Mouse (Mus musculus): ENCODE data around the gene Gng7. TPM values are rescaled to one million over a fixed set of nuclear protein-coding genes. Genes with fewer than 3 reads are reported as not detected.
A peak's percentile ranks its signal among the peaks of the same experiment; 100 is the strongest.
"Not testable (repeated sequence)": the region's sequence is repeated elsewhere in the genome, so short reads cannot be mapped to it uniquely, and the experiment has no call there.

The Gng7 gene
- polyA plus RNA-seq (2012; rRNA removed): 0.63 and 0.80 TPM in 2 replicates

DNA sequence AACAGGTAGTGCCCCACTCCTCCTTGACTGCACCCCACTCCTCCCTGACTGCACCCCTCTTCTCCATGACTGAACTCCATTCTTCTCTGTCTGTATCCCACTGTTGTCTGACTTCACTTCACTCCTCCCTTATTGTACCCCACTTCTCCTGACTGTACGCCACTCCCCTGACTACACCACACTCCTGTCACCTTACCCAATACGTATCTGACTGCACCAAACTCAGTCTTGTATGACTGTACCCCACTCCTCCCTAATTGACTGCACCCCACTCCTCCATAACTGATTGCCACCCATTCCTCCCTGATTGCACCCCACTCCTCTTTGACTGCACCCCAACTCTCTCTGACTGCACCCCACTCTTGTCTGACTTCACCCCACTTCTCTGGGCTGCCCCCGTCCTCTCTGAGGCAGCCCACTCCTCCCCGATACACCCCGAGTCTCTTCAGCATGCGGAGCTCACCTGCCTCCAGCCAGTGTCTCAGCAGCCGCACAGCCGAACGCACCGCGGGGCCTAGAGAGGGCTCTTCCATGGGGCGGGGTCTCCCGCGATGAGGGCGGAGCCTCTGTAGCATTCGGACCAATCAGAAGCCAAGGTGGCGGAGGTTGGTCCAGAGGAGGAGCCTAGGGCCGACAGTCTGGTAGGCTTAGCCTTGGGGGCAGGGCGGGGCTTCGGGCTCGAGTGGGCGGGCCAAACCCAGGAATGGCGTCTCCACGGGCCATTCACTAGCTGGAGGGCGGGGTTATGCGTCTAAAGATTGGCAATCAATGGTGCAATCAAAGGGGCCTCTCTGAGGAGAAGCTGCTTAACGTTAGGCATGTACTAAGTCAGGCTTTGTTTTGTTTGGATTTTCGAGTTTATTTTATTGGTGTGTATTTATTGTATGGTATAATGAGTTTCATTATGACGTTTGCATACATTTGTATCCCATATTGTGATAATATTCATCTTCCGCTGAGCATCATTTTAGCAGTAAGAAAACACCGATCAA, at the start of gene Gng7:
TSS of gene Gng7 (minus strand) at position 553 of the 992 bp plus-strand sequence.
- no peaks in the 10 kb centered on the region for H3K27me3 ChIP-seq (ENCODE audit: control insufficient read depth, insufficient read depth, low read length)
- H3K27ac ChIP-seq (ENCODE audit: control insufficient read depth, insufficient read depth, low read length): no peak within 1 kb of the TSS
- H3K4me1 ChIP-seq (replicated peaks; ENCODE audit: control insufficient read depth, insufficient read depth, low read length): peaks cover 4% of the 10 kb centered on the region; the same call in 1 of the 2 replicates
- TF ChIP-seq CTCF (IDR thresholded peaks at IDR 0.05; ENCODE audit: borderline replicate concordance, control insufficient read depth, extremely low read depth, insufficient read depth, low read length, poor library complexity): no peak
- TF ChIP-seq POLR2A (IDR thresholded peaks at IDR 0.05; ENCODE audit: control insufficient read depth, extremely low read depth, insufficient read depth, low read length, poor library complexity): no peak
- peak; percentile 80 for DNase-seq
- H3K4me3 ChIP-seq (ENCODE audit: control insufficient read depth, insufficient read depth, low read length): no peak within 1 kb of the TSS
- WGBS: 12% methylated on average over 31 of the region's 31 CpGs
- H3K36me3 ChIP-seq (ENCODE audit: control insufficient read depth, insufficient read depth, low read length): no peaks in the 10 kb centered on the region

DNA sequence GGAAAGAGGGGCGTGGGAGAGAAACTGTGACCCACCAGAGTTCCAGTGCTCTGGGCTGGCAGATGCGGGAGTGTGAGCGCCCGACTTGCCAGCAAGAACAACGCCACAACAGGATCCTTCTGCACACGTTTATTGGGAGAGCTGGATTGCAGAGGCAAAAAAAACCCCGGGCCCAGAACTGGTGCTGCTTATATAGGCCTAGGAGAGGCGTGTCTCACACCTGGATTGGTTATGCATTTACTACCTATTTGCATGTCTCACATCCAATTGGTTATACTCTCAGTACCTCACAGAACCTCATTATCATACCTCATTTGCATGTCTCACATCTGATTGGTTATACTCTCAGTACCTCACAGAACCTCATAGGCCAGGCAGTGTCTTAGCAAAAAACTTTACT, 49.8 kb upstream of the Gng7 start:
- DNase-seq; H3K4me3 ChIP-seq (ENCODE audit: control insufficient read depth, insufficient read depth, low read length); H3K36me3 ChIP-seq (ENCODE audit: control insufficient read depth, insufficient read depth, low read length); H3K4me1 ChIP-seq (replicated peaks; ENCODE audit: control insufficient read depth, insufficient read depth, low read length); H3K27me3 ChIP-seq (ENCODE audit: control insufficient read depth, insufficient read depth, low read length); H3K27ac ChIP-seq (ENCODE audit: control insufficient read depth, insufficient read depth, low read length): not testable (repeated sequence)
- 93% methylated on average over 8 of the region's 8 CpGs for WGBS

DNA sequence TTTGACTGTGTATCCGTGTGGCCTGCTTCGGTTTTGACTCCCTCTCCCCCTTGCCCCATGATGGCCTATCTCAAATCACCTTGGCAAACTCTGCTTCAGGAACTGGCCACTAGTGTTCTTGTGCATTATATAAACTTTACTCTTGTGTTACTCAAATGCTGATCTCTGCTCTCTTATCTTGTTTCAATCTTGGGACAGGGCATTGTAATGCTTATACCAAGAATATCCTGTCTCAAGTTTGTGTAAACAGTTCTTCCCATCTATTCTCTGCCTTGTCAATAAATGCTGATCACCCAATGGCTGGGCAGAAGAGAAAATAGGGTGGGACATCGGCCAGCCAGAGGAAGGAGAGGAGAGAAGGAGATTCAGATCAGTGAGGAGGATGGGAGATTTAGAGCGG, 48.0 kb upstream of the Gng7 start:
- H3K27me3 ChIP-seq (ENCODE audit: control insufficient read depth, insufficient read depth, low read length): no peaks in the 10 kb centered on the region
- H3K4me3 ChIP-seq (ENCODE audit: control insufficient read depth, insufficient read depth, low read length): no peak overlapping the region
- 66% methylated on average over 4 of the region's 4 CpGs for WGBS
- H3K4me1 ChIP-seq (replicated peaks; ENCODE audit: control insufficient read depth, insufficient read depth, low read length): peaks cover 12% of the 10 kb centered on the region
- H3K27ac ChIP-seq (ENCODE audit: control insufficient read depth, insufficient read depth, low read length): no peak overlapping the region
- DNase-seq: no peak
- TF ChIP-seq CTCF (IDR thresholded peaks at IDR 0.05; ENCODE audit: borderline replicate concordance, control insufficient read depth, extremely low read depth, insufficient read depth, low read length, poor library complexity) (no peak), POLR2A (IDR thresholded peaks at IDR 0.05; ENCODE audit: control insufficient read depth, extremely low read depth, insufficient read depth, low read length, poor library complexity) (no peak)
- no peaks in the 10 kb centered on the region for H3K36me3 ChIP-seq (ENCODE audit: control insufficient read depth, insufficient read depth, low read length)

DNA sequence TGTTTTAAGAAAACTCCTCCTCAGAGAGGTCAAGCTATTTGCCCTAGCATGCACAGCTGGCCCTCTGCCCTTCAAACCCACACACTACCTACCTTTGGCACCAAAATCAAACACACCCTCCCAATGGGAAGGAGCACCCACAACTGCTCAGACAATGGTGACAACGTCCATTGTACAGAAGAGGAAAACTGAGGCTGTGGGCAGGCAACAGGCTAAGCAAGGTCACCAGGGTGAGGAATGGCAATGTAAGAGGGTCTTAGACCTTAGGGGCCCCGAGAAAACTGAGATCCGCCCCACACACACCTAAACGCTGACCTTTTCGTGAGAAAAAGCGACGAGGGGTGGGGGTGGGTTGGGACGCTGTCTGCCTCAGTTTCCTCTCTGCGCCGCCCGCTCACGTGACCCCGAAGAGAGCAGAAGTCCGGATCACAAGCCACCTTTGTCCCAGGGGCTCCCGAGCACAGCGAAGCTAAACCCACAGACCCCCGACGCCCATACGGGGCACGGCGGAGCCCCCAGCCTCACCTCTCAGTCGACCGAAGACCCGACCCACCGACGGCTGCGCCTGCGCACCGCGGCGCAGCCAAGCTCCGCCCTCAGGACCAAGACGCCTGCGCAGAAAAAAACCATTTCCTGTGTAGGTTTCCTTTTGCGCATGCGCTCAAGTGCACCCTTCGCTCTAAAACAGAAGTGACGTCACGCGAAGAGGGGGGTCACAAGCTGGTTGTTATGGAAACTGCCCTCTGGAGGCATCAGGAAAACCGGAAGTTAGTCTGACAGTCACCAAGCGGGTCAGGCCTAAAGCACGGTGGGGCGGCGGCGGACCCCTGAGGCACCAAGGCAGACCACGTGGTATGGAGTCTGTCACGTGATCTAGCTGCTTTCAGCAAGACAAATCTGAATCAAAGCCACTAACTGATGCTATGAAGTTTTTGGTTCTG, 45.1 kb upstream of the Gng7 start, which contains the start of gene Sgta:
TSS of gene Sgta (minus strand) at position 579 of the 941 bp plus-strand sequence.
- Histone ChIP-seq H3K27ac (ENCODE audit: control insufficient read depth, insufficient read depth, low read length) (no peak within 1 kb of the TSS), H3K36me3 (ENCODE audit: control insufficient read depth, insufficient read depth, low read length) (no peaks in the 10 kb centered on the region), H3K27me3 (ENCODE audit: control insufficient read depth, insufficient read depth, low read length) (no peaks in the 10 kb centered on the region), H3K4me3 (ENCODE audit: control insufficient read depth, insufficient read depth, low read length) (peak within 1 kb of the TSS; percentile 77), H3K4me1 (replicated peaks; ENCODE audit: control insufficient read depth, insufficient read depth, low read length) (peaks cover 35% of the 10 kb centered on the region)
- peak; percentile 97 for DNase-seq
- WGBS: under 1% methylated on average over 48 of the region's 48 CpGs
- peak; percentile 27; the same call in 1 of the 2 replicates for TF ChIP-seq CTCF (IDR thresholded peaks at IDR 0.05; ENCODE audit: borderline replicate concordance, control insufficient read depth, extremely low read depth, insufficient read depth, low read length, poor library complexity)
- peak; percentile 57; the same call in 1 of the 2 replicates for TF ChIP-seq POLR2A (IDR thresholded peaks at IDR 0.05; ENCODE audit: control insufficient read depth, extremely low read depth, insufficient read depth, low read length, poor library complexity)

DNA sequence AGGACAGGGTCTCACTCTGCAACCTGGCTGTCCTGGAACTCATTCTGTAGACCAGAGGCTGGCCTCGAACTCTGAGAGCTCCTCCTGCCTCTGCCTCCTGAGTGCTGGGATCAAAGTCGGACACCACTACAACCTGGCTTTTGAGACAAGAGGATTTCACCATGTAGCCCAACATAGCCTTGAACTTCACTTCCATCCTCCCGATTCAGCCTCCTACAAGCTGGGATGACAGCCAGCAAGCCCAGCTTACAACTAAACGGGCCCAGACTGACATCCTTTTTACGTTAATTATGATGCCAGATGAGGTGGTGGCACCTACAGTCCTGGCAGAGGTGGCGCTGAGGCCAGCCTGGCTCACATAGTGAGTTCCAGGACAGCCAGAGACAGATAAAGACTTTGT, 44.2 kb upstream of the Gng7 start:
- H3K4me1 ChIP-seq (replicated peaks; ENCODE audit: control insufficient read depth, insufficient read depth, low read length): peaks cover 35% of the 10 kb centered on the region
- no peak for DNase-seq
- no peak overlapping the region for H3K4me3 ChIP-seq (ENCODE audit: control insufficient read depth, insufficient read depth, low read length)
- H3K27ac ChIP-seq (ENCODE audit: control insufficient read depth, insufficient read depth, low read length): no peak overlapping the region
- 84% methylated on average over 6 of the region's 6 CpGs for WGBS
- H3K36me3 ChIP-seq (ENCODE audit: control insufficient read depth, insufficient read depth, low read length): no peaks in the 10 kb centered on the region
- TF ChIP-seq POLR2A (IDR thresholded peaks at IDR 0.05; ENCODE audit: control insufficient read depth, extremely low read depth, insufficient read depth, low read length, poor library complexity): no peak
- TF ChIP-seq CTCF (IDR thresholded peaks at IDR 0.05; ENCODE audit: borderline replicate concordance, control insufficient read depth, extremely low read depth, insufficient read depth, low read length, poor library complexity): no peak
- H3K27me3 ChIP-seq (ENCODE audit: control insufficient read depth, insufficient read depth, low read length): no peaks in the 10 kb centered on the region

DNA sequence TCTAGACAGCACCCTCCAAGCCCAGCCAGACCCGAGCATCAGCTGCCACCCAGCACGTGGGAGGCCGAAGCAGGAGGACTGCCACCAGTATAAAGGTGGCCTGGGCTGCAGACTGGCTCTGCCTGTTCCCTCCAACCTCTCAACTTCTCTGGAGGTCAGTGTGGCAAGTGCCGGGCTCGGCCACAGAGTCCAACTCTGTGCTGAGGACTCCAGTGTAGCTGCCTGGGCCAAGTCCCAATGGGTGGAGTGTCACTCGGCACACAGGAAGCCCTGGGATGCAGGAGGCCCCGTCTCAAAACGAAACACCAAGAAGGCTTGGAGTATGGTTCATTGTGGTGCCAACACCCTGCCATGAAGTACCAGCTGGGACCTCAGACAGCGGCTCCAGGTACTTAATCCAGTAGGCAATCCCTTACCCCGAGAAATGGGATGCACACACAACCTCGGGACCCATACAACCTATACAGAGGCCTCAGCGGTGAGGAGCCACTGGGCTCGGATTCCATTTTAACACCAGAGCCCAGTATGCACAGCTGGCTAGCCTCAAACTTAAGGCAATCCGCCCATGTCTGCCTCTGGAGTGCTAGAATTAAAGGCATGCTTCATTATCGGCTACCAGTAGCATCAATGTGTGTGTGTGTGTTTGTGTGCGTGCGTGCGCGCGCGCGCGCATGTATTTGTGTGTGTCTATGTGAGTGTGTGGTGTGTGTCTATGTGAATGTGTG, 42.8 kb upstream of the Gng7 start:
- no peak for DNase-seq
- Histone ChIP-seq H3K4me3 (ENCODE audit: control insufficient read depth, insufficient read depth, low read length) (no peak overlapping the region), H3K27ac (ENCODE audit: control insufficient read depth, insufficient read depth, low read length) (no peak overlapping the region), H3K27me3 (ENCODE audit: control insufficient read depth, insufficient read depth, low read length) (no peaks in the 10 kb centered on the region), H3K36me3 (ENCODE audit: control insufficient read depth, insufficient read depth, low read length) (no peaks in the 10 kb centered on the region), H3K4me1 (replicated peaks; ENCODE audit: control insufficient read depth, insufficient read depth, low read length) (peaks cover 35% of the 10 kb centered on the region)
- TF ChIP-seq CTCF (IDR thresholded peaks at IDR 0.05; ENCODE audit: borderline replicate concordance, control insufficient read depth, extremely low read depth, insufficient read depth, low read length, poor library complexity): no peak
- no peak for TF ChIP-seq POLR2A (IDR thresholded peaks at IDR 0.05; ENCODE audit: control insufficient read depth, extremely low read depth, insufficient read depth, low read length, poor library complexity)
- 96% methylated on average over 23 of the region's 23 CpGs for WGBS

DNA sequence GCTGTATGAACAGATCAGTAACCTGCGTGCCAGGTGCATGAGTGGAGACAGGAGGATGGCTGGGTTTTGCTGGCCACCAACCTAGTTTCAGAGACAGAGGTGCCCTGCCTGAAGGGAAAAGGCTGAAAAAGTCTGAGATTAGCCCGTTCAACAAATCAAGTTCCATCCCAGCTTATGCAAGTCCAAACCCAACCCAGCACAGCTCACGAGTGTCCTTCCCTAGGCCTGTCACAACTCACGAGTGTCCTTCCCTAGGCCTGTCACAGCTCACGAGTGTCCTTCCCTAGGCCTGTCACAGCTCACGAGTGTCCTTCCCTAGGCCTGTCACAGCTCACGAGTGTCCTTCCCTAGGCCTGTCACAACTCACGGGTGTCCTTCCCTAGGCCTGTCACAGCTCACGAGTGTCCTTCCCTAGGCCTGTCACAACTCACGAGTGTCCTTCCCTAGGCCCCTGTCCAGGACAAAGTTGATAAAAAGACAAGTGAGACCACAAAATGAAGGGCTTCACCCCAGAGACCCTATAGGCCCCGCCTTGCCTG, 41.1 kb upstream of the Gng7 start:
- H3K36me3 ChIP-seq (ENCODE audit: control insufficient read depth, insufficient read depth, low read length); DNase-seq; H3K27ac ChIP-seq (ENCODE audit: control insufficient read depth, insufficient read depth, low read length); H3K4me3 ChIP-seq (ENCODE audit: control insufficient read depth, insufficient read depth, low read length); H3K27me3 ChIP-seq (ENCODE audit: control insufficient read depth, insufficient read depth, low read length): not testable (repeated sequence)
- H3K4me1 ChIP-seq (replicated peaks; ENCODE audit: control insufficient read depth, insufficient read depth, low read length): peaks cover 35% of the 10 kb centered on the region
- 80% methylated on average over 11 of the region's 11 CpGs for WGBS
